Mouse (Mus musculus): ENCODE results near the gene Zfp663.

DNA sequence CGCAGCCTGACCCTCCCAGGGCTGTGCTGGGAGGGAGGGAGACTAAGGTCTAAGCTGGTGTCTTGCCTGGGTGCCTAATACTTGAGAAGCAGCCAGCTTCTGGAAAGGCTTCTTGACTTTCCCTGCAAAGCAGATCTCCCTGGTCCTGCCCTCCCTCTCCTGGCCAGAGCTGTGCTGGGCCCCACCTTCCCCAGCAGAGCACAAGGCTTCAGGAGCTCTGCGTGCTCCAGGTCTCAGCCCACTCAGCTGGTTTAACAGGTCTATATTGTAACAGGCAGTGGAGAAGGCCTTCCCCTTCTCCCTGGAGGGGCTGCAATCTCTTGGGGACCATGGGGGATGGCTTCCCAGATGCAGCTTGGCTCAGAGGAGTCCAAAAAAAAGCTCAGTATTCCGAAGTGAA, 67.1 kb downstream of the Zfp663 start:
- TF ChIP-seq CTCF (IDR thresholded peaks at IDR 0.05; ENCODE audit: borderline replicate concordance, insufficient read depth, low read length), result no peak
- no peak for TF ChIP-seq POLR2A (IDR thresholded peaks at IDR 0.05; ENCODE audit: low read depth, low read length)

Data from embryonic fibroblast, embryonic 13.5 days (primary cell).